Mouse (Mus musculus): Measurements from ENCODE around the gene Spen. TPM values are rescaled to one million over a fixed set of nuclear protein-coding genes. Genes with fewer than 3 reads are reported as not detected.
"Not testable (repeated sequence)": the region's sequence is repeated elsewhere in the genome, so short reads cannot be mapped to it uniquely, and the experiment has no call there.

Gene Spen
- total RNA-seq, 2 experiments from 2014 or later = 60.3 to 66.7 TPM

DNA sequence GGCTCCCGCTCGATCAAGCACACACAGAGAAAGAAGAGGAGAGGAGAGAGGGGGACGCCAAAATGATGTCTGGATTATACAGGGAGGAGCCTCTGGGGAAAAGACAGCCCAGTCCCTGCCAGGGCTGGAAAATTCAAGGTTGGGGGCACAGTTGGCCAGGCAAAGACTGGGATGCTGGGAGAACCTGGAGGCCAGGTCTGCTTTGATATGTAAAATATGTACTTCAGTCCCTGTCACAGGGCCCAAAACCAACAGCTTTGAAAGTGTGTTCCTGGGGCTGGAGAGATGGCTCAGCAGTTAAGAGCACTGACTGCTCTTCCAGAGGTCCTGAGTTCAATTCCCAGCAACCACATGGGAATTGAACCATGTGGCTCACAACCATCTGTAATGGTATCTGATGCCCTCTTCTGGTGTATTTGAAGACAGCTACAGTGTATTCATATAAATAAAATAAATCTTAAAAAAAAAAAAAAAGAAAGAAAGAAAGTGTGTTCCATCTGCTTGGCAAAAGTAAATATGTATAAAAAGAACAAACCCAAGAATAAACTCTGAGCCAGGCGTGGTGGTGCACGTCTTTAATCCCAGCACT lies 23.0 kb upstream of the Spen start:
- DNase-seq (ENCODE audit: low spot score in 2 of 2) = not testable (repeated sequence)

DNA sequence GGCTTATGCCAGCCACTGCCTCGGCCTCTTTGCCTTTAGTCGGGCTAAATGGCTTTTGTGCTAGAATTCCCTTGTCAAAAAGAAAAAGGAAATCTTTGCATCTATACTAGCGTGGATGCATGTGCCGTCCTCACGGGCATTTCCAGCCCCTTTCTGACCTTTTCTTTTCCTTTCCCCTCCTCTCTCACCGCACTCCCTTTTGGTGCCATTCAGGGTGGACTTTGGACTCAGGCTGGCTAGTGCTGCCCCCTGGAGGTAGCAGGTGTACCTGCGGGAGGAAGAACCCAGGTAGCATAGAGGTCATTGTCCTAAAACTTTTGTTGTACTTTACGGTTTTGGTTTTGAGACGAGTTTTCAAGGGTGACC lies 21.5 kb upstream of the Spen start:
- DNase-seq (ENCODE audit: low spot score in 2 of 2) = peak; percentile 32 to 74

DNA sequence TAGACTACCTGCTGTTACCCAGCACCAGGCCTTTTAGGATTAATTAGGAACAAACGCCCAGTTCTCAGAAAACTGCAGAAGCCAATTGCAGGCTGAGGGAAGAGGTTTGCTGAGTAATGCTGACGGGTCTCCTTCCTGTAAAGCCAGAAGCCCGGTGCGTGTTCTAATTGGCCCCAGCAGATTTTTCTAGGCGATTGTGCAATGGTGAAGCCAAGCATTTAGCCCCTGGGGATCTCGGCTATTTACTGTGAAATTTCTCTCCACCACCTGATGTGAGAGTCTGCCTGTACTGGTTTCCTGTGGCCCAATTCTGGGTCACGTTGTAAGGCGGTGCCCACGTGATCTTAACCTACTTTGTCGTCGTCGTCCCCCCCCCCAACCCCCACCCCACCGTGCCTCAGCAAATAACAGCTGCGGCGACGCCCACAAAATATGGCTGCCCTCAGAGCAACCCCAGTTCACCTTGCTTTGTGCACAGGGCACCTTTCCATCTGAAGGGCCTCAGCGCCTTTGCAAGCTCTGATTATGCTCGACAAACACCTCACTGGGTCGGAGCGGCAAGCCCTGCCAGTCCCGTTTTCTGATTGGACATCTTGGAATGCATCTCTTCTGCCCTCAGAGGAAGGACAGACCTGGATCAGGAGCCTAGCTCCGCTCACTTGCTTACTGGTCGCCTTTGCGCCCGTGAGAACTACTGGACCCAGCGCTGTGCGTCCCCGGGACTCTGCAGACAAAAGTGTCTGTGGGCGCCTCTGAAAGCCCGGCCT lies 20.9 kb upstream of the Spen start:
- DNase-seq (ENCODE audit: low spot score in 2 of 2) = peak; percentile 51 to 76

DNA sequence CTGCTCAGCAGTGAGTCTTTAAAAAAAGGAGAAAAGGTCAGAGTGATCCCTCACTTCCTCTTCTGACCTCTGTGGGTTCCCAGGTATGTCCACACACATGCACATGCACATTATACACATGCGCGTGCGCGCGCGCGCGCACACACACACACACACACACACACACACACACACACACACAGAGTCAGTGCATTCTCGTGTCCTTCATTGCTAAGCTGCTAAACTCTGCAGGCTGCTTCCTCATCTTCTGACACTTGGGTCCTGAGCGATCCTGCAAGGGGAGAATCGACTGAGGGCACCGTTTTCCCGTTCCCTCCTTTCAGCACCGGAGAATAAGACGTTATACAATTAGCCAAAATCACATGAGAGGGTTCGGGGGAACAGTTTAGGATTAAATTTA lies 20.3 kb upstream of the Spen start:
- DNase-seq (ENCODE audit: low spot score in 2 of 2) = no peak

DNA sequence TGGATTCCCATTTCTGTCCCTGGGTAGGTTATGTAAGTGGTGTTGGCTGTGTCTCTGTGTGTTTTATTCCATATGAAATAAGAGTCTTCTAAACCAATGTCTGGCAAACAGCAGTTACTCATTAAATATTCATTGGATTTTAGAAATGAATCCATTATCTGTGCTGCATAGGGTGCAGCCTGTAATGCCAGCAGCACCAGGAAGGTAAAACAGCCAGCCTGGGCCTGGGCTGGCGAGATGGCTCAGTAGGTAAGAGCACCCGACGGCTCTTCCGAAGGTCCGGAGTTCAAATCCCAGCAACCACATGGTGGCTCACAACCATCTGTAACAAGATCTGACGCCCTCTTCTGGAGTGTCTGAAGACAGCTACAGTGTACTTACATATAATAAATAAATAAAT lies 17.8 kb upstream of the Spen start:
- DNase-seq (ENCODE audit: low spot score in 2 of 2) = not testable (repeated sequence)

DNA sequence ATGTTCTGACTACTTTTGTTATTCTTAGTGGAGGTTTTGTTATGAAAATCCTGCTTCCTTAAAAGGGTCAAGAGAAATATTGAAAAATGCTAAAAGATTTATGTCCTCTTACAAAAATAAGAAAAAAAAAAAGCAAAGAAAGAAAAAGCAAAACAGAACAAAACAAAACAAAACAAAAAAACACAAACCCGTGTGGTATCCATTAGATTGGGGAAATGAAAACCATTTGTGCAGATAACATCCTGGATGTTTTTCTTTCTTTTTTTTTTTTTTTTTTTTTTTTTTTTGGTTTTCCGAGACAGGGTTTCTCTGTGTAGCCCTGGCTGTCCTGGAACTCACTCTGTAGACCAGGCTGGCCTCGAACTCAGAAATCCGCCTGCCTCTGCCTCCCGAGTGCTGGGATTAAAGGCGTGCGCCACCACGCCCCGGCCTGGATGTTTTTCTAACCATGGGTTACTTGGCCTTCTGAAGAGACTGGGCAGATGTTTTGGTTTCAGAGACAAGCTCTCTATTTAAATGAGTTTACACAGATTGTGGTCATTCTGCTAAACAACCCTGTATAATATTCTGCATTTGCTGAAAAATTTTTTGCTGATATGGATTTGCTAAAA lies 16.0 kb upstream of the Spen start:
- DNase-seq (ENCODE audit: low spot score in 2 of 2) = not testable (repeated sequence)

DNA sequence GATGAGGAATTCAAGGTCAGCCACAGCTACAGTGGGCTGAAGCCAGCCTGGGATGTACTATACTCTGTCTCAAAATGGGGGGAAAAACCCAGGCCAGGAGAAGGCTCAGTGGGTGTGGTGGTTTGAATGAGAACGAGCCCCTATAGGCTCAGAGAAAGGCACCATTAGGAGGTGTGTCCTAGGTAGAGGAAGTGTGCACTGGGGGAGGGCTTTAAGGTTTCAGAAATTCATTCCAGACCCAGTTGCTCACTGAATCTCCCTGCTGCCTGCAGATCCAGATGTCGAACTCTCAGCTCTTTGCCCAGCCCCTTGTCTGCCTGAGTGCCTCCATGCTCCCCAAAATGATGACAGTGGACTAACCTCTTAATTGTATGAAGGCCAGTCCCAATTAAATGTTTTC lies 14.1 kb upstream of the Spen start:
- DNase-seq (ENCODE audit: low spot score in 2 of 2) = no peak

DNA sequence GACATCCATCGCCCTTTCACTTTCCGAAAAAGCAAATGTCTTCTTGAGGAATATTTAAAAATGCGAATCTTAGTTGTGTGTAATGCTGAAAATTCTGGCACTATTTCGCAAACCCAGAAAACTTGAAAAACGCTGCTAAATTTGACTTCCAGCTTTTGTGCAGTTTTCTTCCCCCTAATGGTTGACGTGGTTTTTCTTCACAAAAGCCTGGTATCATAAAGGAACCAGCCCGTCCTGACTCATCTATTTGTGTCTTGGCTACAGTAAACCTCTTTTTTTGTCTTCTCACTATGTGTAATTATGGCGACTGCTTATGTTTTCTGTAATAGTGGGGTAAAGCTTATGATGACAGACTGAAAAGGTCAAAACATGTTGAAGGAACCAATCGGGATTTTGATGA lies 8.9 kb upstream of the Spen start:
- DNase-seq (ENCODE audit: low spot score in 2 of 2) = no peak

DNA sequence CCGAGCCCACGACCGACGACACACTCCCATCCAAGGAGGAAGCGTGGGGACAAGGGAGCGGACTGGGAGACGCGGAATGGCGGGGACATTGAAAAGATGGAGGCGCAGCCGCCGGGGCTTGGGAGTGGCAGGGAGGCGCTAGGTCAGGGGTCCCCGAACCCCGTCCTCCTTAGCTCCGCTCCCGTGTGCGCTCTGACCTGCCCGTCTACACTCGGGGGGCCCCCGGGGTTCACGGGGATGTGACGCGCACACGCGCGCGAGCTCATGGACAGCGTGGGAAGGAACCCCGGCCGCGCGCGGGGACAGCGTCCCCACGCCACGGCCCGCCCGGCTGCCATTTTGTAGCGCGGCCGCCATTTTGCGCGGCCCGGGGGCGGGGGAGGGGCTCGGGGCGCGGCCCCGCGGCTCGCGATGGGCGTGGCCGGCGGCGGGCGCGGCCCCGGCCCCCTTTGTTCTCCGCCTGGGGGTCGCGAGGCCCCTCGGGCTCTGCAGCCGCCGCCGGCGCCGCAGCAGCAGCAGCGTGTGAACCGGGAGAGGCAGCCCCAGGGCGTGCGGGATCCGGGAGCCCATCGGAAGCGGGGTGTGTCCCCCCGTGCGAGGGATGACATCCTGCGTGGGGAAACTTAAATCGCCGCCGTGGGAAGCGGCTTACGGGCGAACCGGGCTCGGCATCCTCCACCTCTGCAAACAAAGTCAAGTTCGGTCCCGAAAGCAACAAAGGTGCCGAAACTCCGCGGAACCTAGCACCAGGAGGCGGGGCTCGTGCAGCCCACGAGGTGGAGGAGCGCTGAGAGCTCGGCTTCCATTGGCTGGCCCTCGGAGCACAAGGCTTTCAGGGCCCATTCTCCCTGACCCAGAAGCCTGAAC lies 8.2 kb upstream of the Spen start:
- DNase-seq (ENCODE audit: low spot score in 2 of 2) = peak; percentile 81 to 89

DNA sequence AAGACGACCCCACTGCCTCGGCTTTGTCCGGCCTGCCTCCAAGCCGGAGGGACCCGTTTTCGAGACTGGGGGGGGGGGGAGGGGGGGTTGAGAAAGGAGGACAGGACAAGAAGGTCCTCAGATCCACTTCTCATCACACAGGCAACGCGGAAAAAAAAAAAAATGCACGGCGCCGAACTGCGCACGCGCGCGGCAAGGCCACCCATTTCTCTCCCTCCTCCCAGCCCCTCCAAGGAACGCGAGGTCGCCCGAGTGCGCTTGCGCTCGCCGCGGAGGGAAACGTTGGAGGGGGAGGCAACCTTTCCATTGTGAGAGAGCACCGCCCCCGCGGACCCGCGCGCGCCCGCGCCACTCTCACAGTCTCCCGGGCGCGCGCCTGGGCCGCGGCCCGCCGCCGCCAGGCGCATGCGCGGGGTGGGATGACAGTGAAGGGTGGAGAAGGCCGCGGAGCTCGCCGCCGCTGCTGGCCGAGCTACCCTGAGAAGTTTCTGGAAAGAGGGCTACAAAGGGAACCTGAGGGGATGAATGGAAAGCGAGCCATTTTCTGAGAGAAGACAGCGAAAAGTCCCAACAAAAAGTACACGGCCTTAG lies 7.4 kb upstream of the Spen start:
- DNase-seq (ENCODE audit: low spot score in 2 of 2) = peak; percentile 99 to 100

DNA sequence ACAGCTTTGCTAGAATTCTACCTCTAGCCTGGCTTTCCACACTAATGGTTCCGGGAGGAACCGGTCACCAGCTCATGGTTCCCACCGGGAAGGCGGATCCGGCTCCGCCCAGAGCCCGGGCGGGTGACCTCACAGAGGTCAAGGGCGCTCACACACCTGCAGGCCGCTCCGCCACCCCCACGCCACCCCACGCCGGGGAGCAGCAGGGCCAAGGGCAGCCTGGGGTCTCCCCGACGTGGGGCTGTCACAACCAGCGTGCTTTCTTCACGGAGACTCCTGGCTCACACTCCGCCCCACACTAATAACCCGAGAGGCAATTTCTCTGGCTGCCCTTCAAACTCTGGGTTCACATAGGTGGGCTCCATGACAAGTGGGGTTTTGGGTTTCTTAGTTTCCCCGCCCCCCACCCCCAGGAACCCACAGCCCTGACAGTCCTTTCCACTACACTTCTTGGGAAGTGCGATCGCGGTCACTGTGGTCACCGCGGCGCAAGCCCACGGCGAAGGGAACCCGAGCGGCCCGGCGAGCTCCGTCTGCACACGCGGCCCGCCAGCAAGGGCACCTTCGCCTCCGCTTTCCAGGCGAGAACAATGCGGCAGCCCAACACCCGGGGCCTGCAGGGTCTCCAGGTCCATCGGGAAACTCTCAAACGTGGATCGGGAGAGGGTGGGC lies 6.8 kb upstream of the Spen start:
- peak; percentile 26 to 65 for DNase-seq (ENCODE audit: low spot score in 2 of 2)

DNA sequence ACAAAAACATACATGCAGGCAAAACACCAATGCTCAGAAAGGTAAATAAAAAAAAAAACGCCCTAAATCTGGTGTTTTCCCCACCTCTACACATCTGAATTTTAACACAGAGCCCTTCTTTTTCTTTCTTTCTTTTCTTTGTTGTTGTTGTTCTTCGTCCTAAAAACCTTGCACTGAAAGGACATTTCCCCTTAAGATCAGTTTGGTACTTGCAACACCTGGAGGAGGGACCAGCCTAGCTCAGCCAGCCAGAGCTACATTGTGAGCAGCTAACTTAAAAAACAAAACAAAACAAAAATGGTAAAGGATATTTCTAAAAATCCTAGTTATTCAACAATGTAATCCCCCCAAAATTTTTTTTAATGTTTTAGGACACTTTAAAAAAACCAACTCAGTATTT lies 6.1 kb upstream of the Spen start:
- DNase-seq (ENCODE audit: low spot score in 2 of 2) = no peak

DNA sequence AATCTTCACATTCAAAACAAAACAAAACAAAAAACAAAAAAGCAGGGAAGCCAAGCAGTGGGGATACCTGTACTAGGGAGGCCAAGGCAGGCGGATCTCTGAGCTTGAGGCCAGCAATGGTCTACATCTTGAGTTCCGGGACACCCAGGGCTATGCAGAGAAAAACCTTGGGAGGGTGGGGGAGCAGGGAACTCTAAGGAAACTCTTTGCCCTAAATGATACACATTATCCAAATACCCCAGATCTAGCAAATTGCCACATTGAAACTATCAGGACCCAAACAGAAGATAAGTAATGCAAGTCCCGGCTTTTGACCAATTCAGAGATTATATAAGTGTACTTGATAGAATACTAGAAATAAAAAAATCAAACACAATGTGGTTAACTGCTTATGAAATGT lies 5.2 kb upstream of the Spen start:
- no peak for DNase-seq (ENCODE audit: low spot score in 2 of 2)

DNA sequence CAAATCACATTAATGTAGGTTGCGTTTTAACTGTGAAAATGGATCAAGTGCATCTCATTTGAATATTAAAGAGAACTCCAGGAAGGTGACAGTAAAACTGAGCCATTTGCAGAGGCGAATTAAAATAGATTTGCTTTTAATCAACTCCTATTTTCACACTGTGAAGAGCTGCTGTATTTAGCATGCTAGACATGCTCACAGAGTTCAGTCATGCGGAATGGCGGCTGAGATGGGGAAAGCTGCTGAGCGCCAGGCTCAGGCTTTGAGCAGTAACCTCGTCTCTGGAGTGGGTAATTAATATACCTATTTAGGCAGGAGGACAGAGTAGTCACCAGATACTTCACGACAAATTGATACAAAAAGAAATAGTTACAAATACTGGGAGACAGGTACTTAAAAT lies 3.5 kb upstream of the Spen start:
- DNase-seq (ENCODE audit: low spot score in 2 of 2) = no peak

DNA sequence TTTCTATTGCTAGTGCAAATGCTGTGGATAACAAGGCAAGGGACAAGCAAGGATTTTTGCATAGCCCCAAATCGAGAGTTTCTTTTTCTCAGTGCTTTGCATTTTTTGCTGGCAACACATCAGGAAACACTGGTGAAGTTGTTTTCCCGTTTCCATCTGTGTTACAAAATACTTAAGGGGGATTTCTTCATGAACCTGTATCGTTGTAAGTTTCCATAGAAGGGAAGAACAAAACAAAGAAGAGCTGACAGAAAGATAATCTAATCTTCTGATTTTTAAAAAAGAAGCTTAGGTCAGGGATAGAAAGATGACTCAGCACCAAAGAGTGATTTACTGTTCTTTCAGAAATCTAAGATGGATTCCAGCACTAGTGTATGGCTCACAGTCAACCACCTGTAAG lies 2.4 kb upstream of the Spen start:
- DNase-seq (ENCODE audit: low spot score in 2 of 2) = no peak

DNA sequence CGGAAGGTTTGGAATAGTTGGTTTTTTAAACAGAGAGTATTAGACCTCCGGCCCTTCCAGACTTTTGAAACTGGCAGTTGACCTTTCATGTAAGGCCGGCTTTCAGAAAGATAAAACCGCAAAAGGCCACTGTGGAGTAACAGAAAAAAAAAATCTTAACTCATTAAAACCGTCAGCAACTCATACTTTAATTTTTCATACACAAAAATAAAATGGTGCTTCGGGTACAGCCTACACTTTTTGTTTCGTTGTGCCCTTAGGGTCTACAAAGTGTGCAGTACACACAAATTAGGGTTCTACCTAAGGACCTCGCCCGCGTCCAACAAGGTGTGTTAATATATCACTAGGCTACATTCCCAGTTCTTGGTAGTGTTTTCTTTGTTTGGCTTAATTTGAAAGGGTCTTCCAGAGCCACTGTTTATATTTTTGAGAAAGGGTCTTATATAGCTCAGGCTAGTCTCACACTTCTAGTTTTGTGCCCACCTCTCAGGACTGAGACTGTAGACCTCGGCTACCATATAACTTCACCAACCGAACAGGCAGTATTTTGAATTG lies 893 bp upstream of the Spen start:
- no peak for DNase-seq (ENCODE audit: low spot score in 2 of 2)

DNA sequence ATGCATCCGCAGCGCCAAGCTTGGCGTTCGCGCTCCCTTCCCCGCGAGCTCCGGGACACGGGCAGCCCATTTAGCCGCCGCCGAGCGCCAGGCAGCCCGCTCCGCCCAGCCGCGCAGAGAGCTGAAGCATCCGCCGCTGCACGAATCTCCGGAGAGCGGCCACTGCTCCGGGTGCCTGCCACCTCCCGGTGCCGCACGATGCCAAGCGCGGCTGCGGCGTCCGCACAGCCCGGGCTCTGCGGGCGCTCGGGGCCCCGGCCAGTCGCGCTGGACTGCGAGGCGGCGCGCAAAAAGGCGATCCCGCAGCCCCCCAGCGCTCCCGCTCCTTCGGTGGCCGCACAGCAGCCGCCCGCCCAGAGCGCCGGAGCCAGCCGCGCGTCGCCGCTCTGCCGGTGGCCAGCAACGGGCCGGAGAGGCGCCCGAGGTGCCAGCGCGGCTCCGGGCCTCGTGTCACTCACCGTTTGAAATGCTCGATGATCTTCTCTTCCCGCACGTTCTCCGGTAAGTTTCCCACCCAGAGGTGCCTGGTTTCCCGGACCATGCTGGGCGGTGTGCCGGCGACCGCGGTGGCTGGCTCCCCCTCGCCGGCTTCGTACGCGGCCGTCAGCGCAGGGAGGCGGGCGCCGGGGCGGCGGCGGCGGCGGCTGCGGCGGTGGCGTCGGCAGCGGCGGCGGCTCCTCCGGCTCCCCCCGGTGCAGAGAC lies 540 bp downstream of the Spen start:
- no peak for DNase-seq (ENCODE audit: low spot score in 2 of 2)

DNA sequence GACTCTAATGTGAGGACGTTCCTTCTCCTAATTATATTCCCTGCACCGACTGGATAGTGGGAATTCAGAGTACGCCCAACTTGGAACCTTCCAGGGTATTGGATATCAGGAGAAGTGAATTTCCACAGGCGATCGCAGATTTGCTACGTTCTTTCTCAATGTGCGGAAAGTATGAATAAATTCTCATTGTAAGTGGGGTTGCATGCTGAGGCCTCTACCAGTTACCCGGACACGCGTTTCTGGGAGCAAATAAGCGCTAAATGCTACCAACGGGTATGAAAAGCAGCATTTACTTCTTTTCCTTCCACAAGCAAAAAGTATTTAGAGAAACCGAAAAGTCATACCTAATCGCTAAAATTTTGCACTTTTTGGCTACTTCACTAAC lies 1.2 kb downstream of the Spen start:
- DNase-seq (ENCODE audit: low spot score in 2 of 2) = no peak

DNA sequence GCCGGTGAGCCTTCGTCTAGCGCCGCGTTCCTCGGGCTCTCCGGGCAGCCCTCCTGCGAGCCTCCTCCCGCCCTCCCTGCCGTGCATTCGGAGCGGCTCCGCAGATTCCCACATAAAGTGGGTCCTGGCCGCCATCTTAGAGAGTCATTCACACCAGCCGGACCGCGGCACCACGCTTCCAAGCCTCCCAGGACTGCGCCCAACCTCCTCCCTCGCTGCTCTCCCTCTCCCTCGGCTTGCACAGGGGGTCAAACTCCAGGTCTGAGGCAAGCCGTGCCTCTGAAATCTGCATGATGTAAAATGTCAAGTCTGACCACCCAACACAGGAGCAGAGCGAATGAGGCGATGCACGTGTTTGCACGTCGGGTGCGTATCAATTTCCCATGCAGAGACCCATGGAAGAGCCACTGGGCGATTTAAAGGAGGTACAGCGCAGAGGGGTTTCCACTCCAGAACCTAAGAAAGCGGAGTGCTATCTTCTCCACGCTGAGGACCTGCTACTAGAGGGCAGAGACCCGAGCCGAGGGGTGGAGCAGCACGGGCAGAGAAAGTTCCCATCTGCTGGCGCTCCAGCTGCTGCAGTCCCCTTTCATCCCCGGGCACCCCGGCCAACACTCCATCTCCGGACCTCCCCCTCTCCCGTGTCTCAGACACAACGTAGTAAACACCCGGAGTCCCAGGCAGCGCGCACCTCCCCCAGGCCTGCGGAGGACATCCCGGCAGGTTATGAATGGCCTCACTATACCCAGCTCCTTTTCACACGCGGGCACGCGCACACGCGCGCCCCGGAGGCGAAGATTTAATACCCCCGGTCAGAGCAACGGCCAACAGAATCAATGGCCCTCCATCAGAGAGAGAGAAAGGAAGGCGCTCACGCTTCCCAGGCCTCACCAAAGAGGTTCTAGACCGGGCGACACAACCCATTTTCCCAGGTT lies 1.8 kb downstream of the Spen start:
- DNase-seq (ENCODE audit: low spot score in 2 of 2) = peak; percentile 65 to 72

Measured in layer of hippocampus, adult 18-20 months (tissue).